8 mouse cellular contexts compared by ENCODE assay signal in genomic region chr17:26972703-26973574, GRCm38 (mm10). TPM values are rescaled to one million over a fixed set of nuclear protein-coding genes. Genes with fewer than 3 reads are reported as not detected.
A peak's percentile ranks its signal among the peaks of the same experiment; 100 is the strongest.
DNase-seq lines count a peak whose midpoint lies in the region; ATAC-seq and TF ChIP-seq lines count a peak whose summit lies in the region.

TSS of gene Zbtb9 (plus strand) at chr17:26973167.

- H3K4me1 ChIP-seq in embryonic facial prominence, embryonic 13.5 days: peaks cover 50% of the 10 kb centered on the region
- H3K4me1 ChIP-seq in kidney, adult 2 months (ENCODE audit: control insufficient read depth, insufficient read depth, low read length): peaks cover 6% of the 10 kb centered on the region; the same call in 1 of the 2 replicates
- H3K4me1 ChIP-seq in limb, embryonic 12.5 days (replicated peaks): peaks cover 32% of the 10 kb centered on the region
- H3K4me1 ChIP-seq in midbrain, embryonic 15.5 days: peaks cover 50% of the 10 kb centered on the region
- peaks cover 13% of the 10 kb centered on the region; the same call in 1 of the 2 replicates for H3K4me1 ChIP-seq in spleen, adult 2 months (ENCODE audit: control insufficient read depth, insufficient read depth, insufficient read length)

- peak within 1 kb of the TSS; percentile 97 for H3K4me2 ChIP-seq in embryonic facial prominence, embryonic 13.5 days
- peak within 1 kb of the TSS; percentile 74 for H3K4me2 ChIP-seq in limb, embryonic 12.5 days
- peak within 1 kb of the TSS; percentile 90 for H3K4me2 ChIP-seq in midbrain, embryonic 15.5 days

- H3K27me3 ChIP-seq in embryonic facial prominence, embryonic 13.5 days: no peaks in the 10 kb centered on the region
- H3K27me3 ChIP-seq in kidney, adult 2 months (replicated peaks; ENCODE audit: control insufficient read depth, insufficient read depth, low read length): no peaks in the 10 kb centered on the region
- no peaks in the 10 kb centered on the region for H3K27me3 ChIP-seq in limb, embryonic 12.5 days
- no peaks in the 10 kb centered on the region for H3K27me3 ChIP-seq in midbrain, embryonic 15.5 days (replicated peaks)
- no peaks in the 10 kb centered on the region for H3K27me3 ChIP-seq in spleen, adult 2 months (ENCODE audit: control insufficient read depth, insufficient read depth, low read length)

- WGBS in embryonic facial prominence, embryonic 13.5 days: under 1% methylated on average over 74 of the region's 75 CpGs
- WGBS in kidney, adult 2 months: under 1% methylated on average over 75 of the region's 75 CpGs
- WGBS in limb, embryonic 12.5 days: under 1% methylated on average over 75 of the region's 75 CpGs
- WGBS in midbrain, embryonic 15.5 days: under 1% methylated on average over 75 of the region's 75 CpGs
- under 1% methylated on average over 75 of the region's 75 CpGs for WGBS in spleen, adult 2 months

- no peak for TF ChIP-seq CTCF in kidney, adult 2 months (conservative IDR thresholded peaks at IDR 0.05; ENCODE audit: insufficient read depth, insufficient read length, low read depth, low read length)
- no peak for TF ChIP-seq CTCF in spleen, adult 2 months (IDR thresholded peaks at IDR 0.05; ENCODE audit: extremely low read depth, insufficient read depth, insufficient read length, insufficient replicate concordance)

- peak within 1 kb of the TSS; percentile 82 for H3K4me3 ChIP-seq in embryonic facial prominence, embryonic 13.5 days
- H3K4me3 ChIP-seq in kidney, adult 2 months (ENCODE audit: insufficient read depth, low read depth, low read length): peak within 1 kb of the TSS; percentile 90
- peak within 1 kb of the TSS; percentile 82 for H3K4me3 ChIP-seq in limb, embryonic 12.5 days (replicated peaks)
- peak within 1 kb of the TSS; percentile 60 for H3K4me3 ChIP-seq in midbrain, embryonic 15.5 days
- H3K4me3 ChIP-seq in spleen, adult 2 months (ENCODE audit: extremely low read depth, insufficient read depth, insufficient read length): peak within 1 kb of the TSS; percentile 81

- H3K36me3 ChIP-seq in embryonic facial prominence, embryonic 13.5 days: peaks cover 52% of the 10 kb centered on the region
- no peaks in the 10 kb centered on the region for H3K36me3 ChIP-seq in kidney, adult 2 months (ENCODE audit: control insufficient read depth, insufficient read depth, low read length)
- peaks cover 57% of the 10 kb centered on the region for H3K36me3 ChIP-seq in limb, embryonic 12.5 days
- peaks cover 27% of the 10 kb centered on the region for H3K36me3 ChIP-seq in midbrain, embryonic 15.5 days (replicated peaks)
- H3K36me3 ChIP-seq in spleen, adult 2 months (ENCODE audit: control insufficient read depth, insufficient read depth, low read length): peaks cover 11% of the 10 kb centered on the region

- DNase-seq in 3134 (ENCODE audit: extremely low read depth, insufficient read length, low spot score): peak; percentile 98
- DNase-seq in adrenal gland, postnatal 36 days: peak; percentile 98
- peak; percentile 95 to 98 for DNase-seq in heart, adult 18-20 months
- DNase-seq in kidney, adult 2 months: peak; percentile 98
- peak; percentile 90 to 98 for DNase-seq in spleen, adult 2 months (ENCODE audit: low read depth in 1 of 2, low spot score in 2 of 2)

- peak within 1 kb of the TSS; percentile 86 for H3K9ac ChIP-seq in embryonic facial prominence, embryonic 13.5 days
- peak within 1 kb of the TSS; percentile 65 for H3K9ac ChIP-seq in limb, embryonic 12.5 days (replicated peaks)
- H3K9ac ChIP-seq in midbrain, embryonic 15.5 days: peak within 1 kb of the TSS; percentile 70

- peak within 1 kb of the TSS; percentile 90 for H3K27ac ChIP-seq in embryonic facial prominence, embryonic 13.5 days
- peak within 1 kb of the TSS; percentile 65 for H3K27ac ChIP-seq in kidney, adult 2 months (ENCODE audit: insufficient read depth, low read depth, low read length)
- H3K27ac ChIP-seq in limb, embryonic 12.5 days: peak within 1 kb of the TSS; percentile 89
- peak within 1 kb of the TSS; percentile 75 for H3K27ac ChIP-seq in midbrain, embryonic 15.5 days
- peak within 1 kb of the TSS; percentile 84 for H3K27ac ChIP-seq in spleen, adult 2 months (ENCODE audit: insufficient read depth, low read length)

- no peaks in the 10 kb centered on the region for H3K9me3 ChIP-seq in embryonic facial prominence, embryonic 13.5 days
- H3K9me3 ChIP-seq in limb, embryonic 12.5 days: no peaks in the 10 kb centered on the region
- H3K9me3 ChIP-seq in midbrain, embryonic 15.5 days: no peaks in the 10 kb centered on the region

- ATAC-seq in embryonic facial prominence, embryonic 13.5 days (ENCODE audit: insufficient number of reproducible peaks, insufficient read depth, low FRiP score, low TSS enrichment, low read depth): peak; percentile 97
- peak; percentile 98 for ATAC-seq in limb, embryonic 12.5 days (ENCODE audit: insufficient number of reproducible peaks, insufficient read depth, low FRiP score, low TSS enrichment, low read depth)
- peak; percentile 99 for ATAC-seq in midbrain, embryonic 15.5 days (replicated peaks)

- TF ChIP-seq POLR2A in kidney, adult 2 months (IDR thresholded peaks at IDR 0.05; ENCODE audit: low read depth, low read length): peak; percentile 87
- peak; percentile 88 for TF ChIP-seq POLR2A in spleen, adult 2 months (IDR thresholded peaks at IDR 0.05; ENCODE audit: low read depth, low read length)

RNA-seq across cellular contexts. Expression of gene Zbtb9, which starts in this region (rescaled TPM):
- 10 to 100 TPM in 1 of 2 experiments, 1 to 10 TPM in 1; 9.9 to 10.5 TPM for total RNA-seq in adrenal gland, postnatal 36 days (2021)
- 16.0 and 16.1 TPM in 2 replicates for polyA plus RNA-seq in embryonic facial prominence, embryonic 13.5 days (2015; fragmentation: Nextera tagmentation; extraction: Ambion mirVana)
- total RNA-seq in heart, adult 18-20 months (2021): 1 to 10 TPM; 2.6 to 3.7 TPM
- polyA plus RNA-seq in kidney, adult 2 months (2012; rRNA removed): 6.5 and 10.0 TPM in 2 replicates
- 15.8 and 17.8 TPM in 2 replicates for polyA plus RNA-seq in limb, embryonic 12.5 days (2016; fragmentation: Nextera tagmentation; extraction: Ambion mirVana)
- polyA plus RNA-seq in midbrain, embryonic 15.5 days (2015; fragmentation: Nextera tagmentation; extraction: Ambion mirVana): 15.4 and 16.9 TPM in 2 replicates
- polyA plus RNA-seq in spleen, adult 2 months (2012; rRNA removed): 13.7 and 25.0 TPM in 2 replicates

Comparison
In these comparisons a context has a peak if more than half of its experiments do, and no peak if none do; other contexts are left out.
1. Peak in every context shown above with its lines: DNase-seq, ATAC-seq, H3K4me3 ChIP-seq and H3K27ac ChIP-seq.